Mouse (Mus musculus) liver, postnatal 0 days (tissue): ENCODE results near the gene Taf1a.

Source experiments
- CTCF ChIP-seq: sonication (generic); IDR thresholded peaks from 2 replicates; pipeline ENCODE4 v1.5.1; 2016; ENCODE audit warnings: antibody characterized with exemption, low read depth
- EP300 ChIP-seq: IDR thresholded peaks from 2 replicates; pipeline ENCODE4 v1.6.1; 2016; ENCODE audit warnings: antibody characterized with exemption, low read depth, mild to moderate bottlenecking

DNA sequence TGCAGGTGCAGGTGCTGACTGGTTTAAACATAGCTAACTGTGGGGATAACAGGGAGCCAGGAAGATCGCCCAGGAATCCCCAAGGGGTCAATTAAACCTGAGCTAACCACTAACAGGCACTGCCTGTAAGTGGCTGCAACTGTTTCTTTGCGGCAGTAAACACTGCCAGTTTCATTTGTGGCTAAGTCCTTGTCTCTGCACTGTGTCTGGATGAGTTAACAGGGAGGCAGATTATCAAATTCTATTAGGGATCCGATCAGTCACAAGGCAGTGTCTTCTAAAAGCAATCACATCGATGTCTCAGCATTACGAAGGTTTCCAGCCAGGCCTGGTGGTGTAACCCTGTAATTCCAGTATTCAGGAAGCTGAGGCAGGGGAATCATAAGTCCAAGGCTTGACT lies 22.4 kb upstream of the Taf1a start:
- TF ChIP-seq EP300 (no peak), CTCF (no peak)
